Mouse (Mus musculus): ENCODE measurements around the gene Sox10.
A peak's percentile ranks its signal among the peaks of the same experiment; 100 is the strongest.

Gene Sox10

GRCm38 (mm10) chr15:79152709-79153108, 12.3 kb downstream of the Sox10 start:
- DNase-seq, result no peak

- no peak for DNase-seq
Measured at GRCm38 (mm10) chr15:79151881-79152280, 13.2 kb downstream of the Sox10 start.

- DNase-seq, result peak; percentile 85
Measured at GRCm38 (mm10) chr15:79148533-79148932, 16.5 kb downstream of the Sox10 start.

GRCm38 (mm10) chr15:79145522-79145921, 19.5 kb downstream of the Sox10 start:
- DNase-seq, result no peak

GRCm38 (mm10) chr15:79144021-79144420, 21.0 kb downstream of the Sox10 start:
- no peak for DNase-seq

GRCm38 (mm10) chr15:79143316-79143715, 21.7 kb downstream of the Sox10 start:
- DNase-seq, result no peak

- DNase-seq, result no peak
Measured at GRCm38 (mm10) chr15:79141566-79141917, 23.5 kb downstream of the Sox10 start.

GRCm38 (mm10) chr15:79140866-79141565, 24.0 kb downstream of the Sox10 start, which contains the start of the genes Polr2f and 1700088E04Rik:
Gene Polr2f, plus strand, starts transcription at chr15:79141009.
Gene 1700088E04Rik, minus strand, starts transcription at chr15:79141253.
- peak; percentile 95 for DNase-seq

- DNase-seq, result no peak
Measured at GRCm38 (mm10) chr15:79139640-79140039, 25.4 kb downstream of the Sox10 start.

- peak; percentile 60 for DNase-seq
Measured at GRCm38 (mm10) chr15:79135783-79136575, 29.1 kb downstream of the Sox10 start.

- DNase-seq, result peak; percentile 15
Measured at GRCm38 (mm10) chr15:79135332-79135731, 29.7 kb downstream of the Sox10 start.

- peak; percentile 41 for DNase-seq
Measured at GRCm38 (mm10) chr15:79134496-79135270, 30.4 kb downstream of the Sox10 start.

GRCm38 (mm10) chr15:79133191-79133661, 31.8 kb downstream of the Sox10 start:
- peak; percentile 51 for DNase-seq

GRCm38 (mm10) chr15:79131442-79131841, 33.6 kb downstream of the Sox10 start:
- peak; percentile 94 for DNase-seq

GRCm38 (mm10) chr15:79130782-79131181, 34.3 kb downstream of the Sox10 start:
- peak; percentile 70 for DNase-seq

- DNase-seq, result no peak
Measured at GRCm38 (mm10) chr15:79129311-79129710, 35.7 kb downstream of the Sox10 start.

GRCm38 (mm10) chr15:79128208-79128607, 36.8 kb downstream of the Sox10 start:
- no peak for DNase-seq

GRCm38 (mm10) chr15:79127101-79127500, 37.9 kb downstream of the Sox10 start:
- no peak for DNase-seq

GRCm38 (mm10) chr15:79126217-79126932, 38.7 kb downstream of the Sox10 start:
- peak; percentile 80 for DNase-seq

GRCm38 (mm10) chr15:79124331-79124875, 40.6 kb downstream of the Sox10 start:
- DNase-seq, result no peak

GRCm38 (mm10) chr15:79123751-79124150, 41.3 kb downstream of the Sox10 start:
- DNase-seq, result no peak

GRCm38 (mm10) chr15:79122546-79122945, 42.5 kb downstream of the Sox10 start:
- DNase-seq, result no peak
